Mouse (Mus musculus) kidney, postnatal 0 days (tissue): ENCODE measurements around the gene 4930558C23Rik. TPM values are rescaled to one million over a fixed set of nuclear protein-coding genes. Genes with fewer than 3 reads are reported as not detected.
"Not testable (repeated sequence)": the region's sequence is repeated elsewhere in the genome, so short reads cannot be mapped to it uniquely, and the experiment has no call there.

Experiments used
- ATAC-seq: fragments of 200-750 bp; cut with Nextera tagmentation; replicated peaks from 2 replicates; pipeline ENCODE4 v1.8.0; 2017; ENCODE audit warnings: low read depth, moderate number of reproducible peaks, moderate TSS enrichment, moderate library complexity; ENCODE audit not compliant: low FRiP score
- DNase-seq: peaks from one replicate; pipeline ENCODE4 v3.0.0-alpha.2; 2016; ENCODE audit warnings: low spot score
- H3K27ac ChIP-seq: fragments of 300-500 bp; sonication (generic); 2 replicates; pipeline ENCODE4 v1.5.1; 2014; ENCODE audit warnings: mild to moderate bottlenecking
- H3K27me3 ChIP-seq: fragments of 300-500 bp; sonication (generic); 2 replicates; pipeline ENCODE4 v1.6.1; 2014; ENCODE audit warnings: low read length, mixed read lengths; ENCODE audit not compliant: insufficient read depth
- H3K36me3 ChIP-seq: fragments of 300-500 bp; sonication (generic); 2 replicates; pipeline ENCODE4 v1.6.1; 2014; ENCODE audit warnings: low read length, mixed read lengths; ENCODE audit not compliant: insufficient read depth
- H3K4me1 ChIP-seq: fragments of 300-500 bp; sonication (generic); replicated peaks from 2 replicates; pipeline ENCODE4 v1.6.1; 2014; ENCODE audit warnings: antibody characterized with exemption, low read length, mixed read lengths; ENCODE audit not compliant: insufficient read depth
- H3K4me2 ChIP-seq: fragments of 300-500 bp; sonication (generic); 2 replicates; pipeline ENCODE4 v1.6.1; 2014; ENCODE audit warnings: mild to moderate bottlenecking, low read length, moderate library complexity, mixed read lengths
- H3K4me3 ChIP-seq: fragments of 300-500 bp; sonication (generic); replicated peaks from 2 replicates; pipeline ENCODE4 v1.5.1; 2014; ENCODE audit warnings: low read depth, low read length
- H3K9ac ChIP-seq: fragments of 300-500 bp; sonication (generic); 2 replicates; pipeline ENCODE4 v1.6.1; 2014; ENCODE audit warnings: low read depth, low read length
- H3K9me3 ChIP-seq: fragments of 300-500 bp; sonication (generic); replicated peaks from 2 replicates; pipeline ENCODE4 v1.6.1; 2016; ENCODE audit warnings: low read length, inconsistent platforms, mixed read lengths
- CTCF ChIP-seq: IDR thresholded peaks from 2 replicates; pipeline ENCODE4 v1.5.1; 2016; ENCODE audit warnings: antibody characterized with exemption, low read depth, mild to moderate bottlenecking, moderate library complexity
- WGBS: fragments of 180-500 bp; shearing (Covaris S2); extraction: QIAGEN DNeasy Blood & Tissue Kit; methylation state at CpG from one replicate; pipeline ENCODE4 v1.1.7; 2014; 5-methylcytosine and 5-hydroxymethylcytosine counted together
- polyA plus RNA-seq: library from polyadenylated mRNA; unstranded; fragments of >200 nt; fragmentation: Nextera tagmentation; extraction: Ambion mirVana; gene quantifications from 2 replicates; pipeline ENCODE4 v1.2.1, GENCODE M21; 2015

The 4930558C23Rik gene
- polyA plus RNA-seq, 1 experiment from 2014 or later: 0.22 TPM

- TF ChIP-seq CTCF: no peak
- Histone ChIP-seq H3K27ac (no peak overlapping the region), H3K9me3 (no peaks in the 10 kb centered on the region), H3K4me3 (no peak overlapping the region), H3K4me2 (no peak overlapping the region), H3K36me3 (no peaks in the 10 kb centered on the region), H3K9ac (no peak overlapping the region), H3K4me1 (no peaks in the 10 kb centered on the region), H3K27me3 (no peaks in the 10 kb centered on the region)
- DNase-seq (no peak), ATAC-seq (no peak)
These were observed 32.5 kb downstream of the 4930558C23Rik start for GRCm38 (mm10) chr3:95370101-95370500.

- ATAC-seq, H3K36me3 ChIP-seq, H3K27me3 ChIP-seq, H3K9me3 ChIP-seq, H3K9ac ChIP-seq, H3K27ac ChIP-seq, DNase-seq, H3K4me2 ChIP-seq, H3K4me1 ChIP-seq, H3K4me3 ChIP-seq: not testable (repeated sequence)
- WGBS: 66% methylated on average over 3 of the region's 3 CpGs
These were observed 42.4 kb downstream of the 4930558C23Rik start for GRCm38 (mm10) chr3:95360276-95360675.

- Histone ChIP-seq H3K9ac (no peak overlapping the region), H3K4me1 (no peaks in the 10 kb centered on the region), H3K36me3 (peaks cover 8% of the 10 kb centered on the region), H3K9me3 (no peaks in the 10 kb centered on the region), H3K27ac (no peak overlapping the region), H3K4me3 (no peak overlapping the region), H3K4me2 (no peak overlapping the region), H3K27me3 (no peaks in the 10 kb centered on the region)
- 93% methylated on average over 2 of the region's 2 CpGs for WGBS
- DNase-seq: no peak
- no peak for ATAC-seq
- no peak for TF ChIP-seq CTCF
These were observed 44.9 kb downstream of the 4930558C23Rik start for GRCm38 (mm10) chr3:95357746-95358145.

- WGBS: under 1% methylated on average over 25 of the region's 57 CpGs
These were observed 45.8 kb downstream of the 4930558C23Rik start, which contains the start of gene Setdb1 for GRCm38 (mm10) chr3:95356701-95357449. Setdb1 (minus strand) TSS chr3:95357202.

GRCm38 (mm10) chr3:95355911-95356544 lies 46.6 kb downstream of the 4930558C23Rik start:
- H3K36me3 ChIP-seq, H3K9me3 ChIP-seq, ATAC-seq, H3K27me3 ChIP-seq, H3K27ac ChIP-seq, H3K4me1 ChIP-seq, DNase-seq, H3K9ac ChIP-seq: not testable (repeated sequence)
- WGBS: 23% methylated on average over 7 of the region's 19 CpGs
- Histone ChIP-seq H3K4me2 (peak overlapping the region; percentile 54; the same call in 1 of the 2 replicates), H3K4me3 (peak overlapping the region; percentile 43)

More at GRCm38 (mm10) chr3:95356701-95357449, 45.8 kb downstream of the 4930558C23Rik start, which contains the start of gene Setdb1:
- Histone ChIP-seq H3K4me3 (peak within 1 kb of the TSS; percentile 43), H3K4me2 (peak within 1 kb of the TSS; percentile 54), H3K9ac (peak within 1 kb of the TSS; percentile 53; the same call in 1 of the 2 replicates)
- H3K4me1 ChIP-seq, H3K9me3 ChIP-seq, H3K36me3 ChIP-seq, H3K27me3 ChIP-seq, H3K27ac ChIP-seq: not testable (repeated sequence)
- DNase-seq (peak; percentile 97), ATAC-seq (peak; percentile 95)

GRCm38 (mm10) chr3:95349491-95349890 lies 53.1 kb downstream of the 4930558C23Rik start:
- H3K4me2 ChIP-seq: no peak overlapping the region
- no peaks in the 10 kb centered on the region for H3K27me3 ChIP-seq
- peaks cover 46% of the 10 kb centered on the region for H3K36me3 ChIP-seq
- no peaks in the 10 kb centered on the region for H3K9me3 ChIP-seq
- no peak overlapping the region for H3K9ac ChIP-seq
- no peak overlapping the region for H3K4me3 ChIP-seq
- no peak overlapping the region for H3K27ac ChIP-seq
- ATAC-seq (no peak), DNase-seq (peak; percentile 85)
- TF ChIP-seq CTCF: peak; percentile 80
- H3K4me1 ChIP-seq: no peaks in the 10 kb centered on the region
